ENCODE assay signal across 11 mouse cellular contexts in the genomic region with DNA sequence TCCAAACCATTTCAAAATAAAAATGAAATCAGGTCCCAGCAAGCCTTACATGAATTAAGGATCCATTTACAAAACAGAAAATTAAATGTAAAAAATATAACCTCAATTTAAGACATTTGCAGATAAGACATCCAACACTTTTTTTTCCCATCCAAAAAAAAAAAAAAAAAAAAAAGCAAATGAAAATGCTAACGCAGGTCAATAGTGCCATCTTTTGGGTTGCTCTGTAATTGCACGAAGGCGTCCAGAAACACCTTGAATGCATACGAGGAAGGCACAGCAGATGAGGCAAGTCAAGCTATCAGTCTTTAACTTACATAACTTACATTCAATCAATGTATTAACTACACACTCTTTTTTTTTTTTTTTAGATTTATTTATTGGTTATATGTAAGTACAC. TPM values are rescaled to one million over a fixed set of nuclear protein-coding genes. Genes with fewer than 3 reads are reported as not detected.
DNase-seq lines count a peak whose midpoint lies in the region; ATAC-seq and TF ChIP-seq lines count a peak whose summit lies in the region.
"Had no signal": no experiment of that assay in that cellular context is flagged by ENCODE, and none has a peak within 500 bp of the region (broad histone marks: within the 10 kb centered on the region; RNA-seq: fewer than 3 reads in every experiment).

No protein-coding gene starts in this region.

- H3K4me1 ChIP-seq in hindbrain, embryonic 11.5 days (replicated peaks; ENCODE audit: control insufficient read depth, insufficient read depth, low read length) = no peaks in the 10 kb centered on the region
- peaks cover 4% of the 10 kb centered on the region; the same call in 1 of the 2 replicates for H3K4me1 ChIP-seq in hindbrain, embryonic 10.5 days (replicated peaks)
- H3K4me1 ChIP-seq in G1E (ENCODE audit: insufficient read depth, low read depth, low read length) = peaks cover 18% of the 10 kb centered on the region
- H3K4me1 ChIP-seq: embryonic facial prominence, embryonic 13.5 days; liver, embryonic 15.5 days; stomach, embryonic 15.5 days had no signal

- no peak overlapping the region for H3K4me3 ChIP-seq in hindbrain, embryonic 11.5 days (ENCODE audit: low read depth, low read length)
- no peak overlapping the region for H3K4me3 ChIP-seq in hindbrain, embryonic 10.5 days
- no peak overlapping the region for H3K4me3 ChIP-seq in G1E (ENCODE audit: low read depth, low read length)
- H3K4me3 ChIP-seq: embryonic facial prominence, embryonic 13.5 days; liver, embryonic 15.5 days; stomach, embryonic 15.5 days had no signal

- H3K4me2 ChIP-seq in hindbrain, embryonic 11.5 days (replicated peaks; ENCODE audit: low read depth, low read length) = no peak overlapping the region
- H3K4me2 ChIP-seq: embryonic facial prominence, embryonic 13.5 days; liver, embryonic 15.5 days; stomach, embryonic 15.5 days had no signal

- WGBS in hindbrain, embryonic 11.5 days = 50% methylated on average over 4 of the region's 4 CpGs
- 42% methylated on average over 4 of the region's 4 CpGs for whole genome bisulfite sequencing in hindbrain, embryonic 10.5 days

- peak; percentile 65 for DNase-seq in hindbrain, embryonic 11.5 days (ENCODE audit: low spot score)
- DNase-seq in hindbrain, embryonic 10.5 days (ENCODE audit: low spot score) = no peak
- DNase-seq in 416B (ENCODE audit: low read depth) = peak; percentile 82
- no peak for DNase-seq in G1E (ENCODE audit: low spot score)
- DNase-seq in cerebellum, postnatal 25 days = peak; percentile 38 to 74
- DNase-seq in kidney, postnatal 4 days = peak; percentile 52 to 60
- peak; percentile 24 for DNase-seq in right cerebral cortex, postnatal 14 days

- H3K36me3 ChIP-seq in hindbrain, embryonic 11.5 days (ENCODE audit: control insufficient read depth, insufficient read depth, low read length) = no peaks in the 10 kb centered on the region
- H3K36me3 ChIP-seq in hindbrain, embryonic 10.5 days = peaks cover 19% of the 10 kb centered on the region
- H3K36me3 ChIP-seq in G1E (replicated peaks) = peaks cover 48% of the 10 kb centered on the region

- TF ChIP-seq CTCF in G1E (IDR thresholded peaks at IDR 0.05; ENCODE audit: low read depth, low read length) = peak; percentile 33; the same call in 1 of the 2 replicates

- H3K27me3 ChIP-seq in hindbrain, embryonic 11.5 days (ENCODE audit: control insufficient read depth, insufficient read depth, low read length) = no peaks in the 10 kb centered on the region
- H3K27me3 ChIP-seq in hindbrain, embryonic 10.5 days (ENCODE audit: insufficient read depth, poor library complexity, severe bottlenecking) = no peaks in the 10 kb centered on the region
- H3K27me3 ChIP-seq in G1E (ENCODE audit: insufficient read depth, low read length) = no peaks in the 10 kb centered on the region
- H3K27me3 ChIP-seq: embryonic facial prominence, embryonic 13.5 days; liver, embryonic 15.5 days; stomach, embryonic 15.5 days had no signal

- no peak for ATAC-seq in hindbrain, embryonic 11.5 days (ENCODE audit: low FRiP score)
- no peak for ATAC-seq in G1E (ENCODE audit: extremely low read depth, insufficient number of reproducible peaks, low FRiP score, poor library complexity, severe bottlenecking)
- ATAC-seq in megakaryocyte, adult 5-6 weeks (ENCODE audit: poor library complexity, severe bottlenecking) = no peak

- H3K9me3 ChIP-seq in hindbrain, embryonic 11.5 days (ENCODE audit: control insufficient read depth, low read length) = no peaks in the 10 kb centered on the region
- H3K9me3 ChIP-seq in hindbrain, embryonic 10.5 days = no peaks in the 10 kb centered on the region
- no peaks in the 10 kb centered on the region for H3K9me3 ChIP-seq in G1E (replicated peaks)
- H3K9me3 ChIP-seq: embryonic facial prominence, embryonic 13.5 days; liver, embryonic 15.5 days; stomach, embryonic 15.5 days had no signal

- H3K9ac ChIP-seq in hindbrain, embryonic 11.5 days (ENCODE audit: low read depth, low read length) = no peak overlapping the region
- H3K9ac ChIP-seq: embryonic facial prominence, embryonic 13.5 days; liver, embryonic 15.5 days; stomach, embryonic 15.5 days had no signal

- H3K27ac ChIP-seq in hindbrain, embryonic 11.5 days (ENCODE audit: low read depth, low read length) = no peak overlapping the region
- H3K27ac ChIP-seq in hindbrain, embryonic 10.5 days = no peak overlapping the region
- H3K27ac ChIP-seq: embryonic facial prominence, embryonic 13.5 days; liver, embryonic 15.5 days; stomach, embryonic 15.5 days had no signal

RNA-seq across cellular contexts. Expression of gene Cdkal1, which starts 20.3 kb away (rescaled TPM):
- polyA plus RNA-seq in hindbrain, embryonic 11.5 days (2014; fragmentation: Nextera tagmentation; extraction: Ambion mirVana) = 29.0 and 30.0 TPM in 2 replicates
- 29.6 and 32.8 TPM in 2 replicates for polyA plus RNA-seq in hindbrain, embryonic 10.5 days (2016; fragmentation: Nextera tagmentation; extraction: Ambion mirVana)
- 35.6 and 64.7 TPM in 2 replicates for total RNA-seq in G1E (2014; fragmentation: Nextera tagmentation)
- 50.3 and 53.9 TPM in 2 replicates for total RNA-seq in G1E (2017)
- 0.66 and 0.98 TPM in 2 replicates for polyA plus RNA-seq in G1E (2012)
- total RNA-seq in megakaryocyte, adult 5-6 weeks (2015) = 12.4 and 13.9 TPM in 2 replicates
- total RNA-seq in megakaryocyte, adult 5-6 weeks (2017) = 46.7 and 50.4 TPM in 2 replicates

Comparison
In these comparisons a context has a peak if more than half of its experiments do, and no peak if none do; other contexts are left out.
1. DNase-seq: peak in hindbrain, embryonic 11.5 days (single experiment), 416B (single experiment), cerebellum, postnatal 25 days (2 of 2), kidney, postnatal 4 days (2 of 2) and right cerebral cortex, postnatal 14 days (single experiment); none in hindbrain, embryonic 10.5 days (single experiment) and G1E (single experiment).
2. RNA of gene Cdkal1, which starts 20.3 kb away (polyA plus RNA-seq): 29.6 to 32.8 TPM in hindbrain, embryonic 10.5 days and 29.0 to 30.0 TPM in hindbrain, embryonic 11.5 days; 0.66 to 0.98 TPM in G1E; every median in the first group is over 10 times any median in the second.